Mouse (Mus musculus) gastrocnemius, adult 2 months (tissue): ENCODE data around the gene Rnf181. TPM values are rescaled to one million over a fixed set of nuclear protein-coding genes. Genes with fewer than 3 reads are reported as not detected.

Experiments used
- DNase-seq: peaks from one replicate; pipeline ENCODE4 v3.0.0; 2022
- H3K27ac ChIP-seq: fragments of 200-600 bp; 2 replicates; pipeline ENCODE4 v1.8.1; 2022; ENCODE audit warnings: mild to moderate bottlenecking
- H3K4me3 ChIP-seq: fragments of 200-600 bp; 2 replicates; pipeline ENCODE4 v1.8.1; 2022; ENCODE audit warnings: mild to moderate bottlenecking, moderate library complexity
- CTCF ChIP-seq: fragments of 200-600 bp; IDR thresholded peaks from 2 replicates; pipeline ENCODE4 v1.8.1; 2022; ENCODE audit warnings: antibody characterized with exemption, mild to moderate bottlenecking, moderate library complexity
- intact Hi-C: fragments of 180-260 bp; cut with DNase I; formaldehyde crosslinking; loops from one replicate; pipeline ENCODE4 v1.15.1; 2025
- total RNA-seq, 2 experiments: library from RNA; stranded (reverse); gene quantifications; 2 replicates each; pipeline ENCODE4 v1.2.3; 2021

The Rnf181 gene
- total RNA-seq, 2 experiments from 2014 or later: 24.9 to 26.6 TPM

DNA sequence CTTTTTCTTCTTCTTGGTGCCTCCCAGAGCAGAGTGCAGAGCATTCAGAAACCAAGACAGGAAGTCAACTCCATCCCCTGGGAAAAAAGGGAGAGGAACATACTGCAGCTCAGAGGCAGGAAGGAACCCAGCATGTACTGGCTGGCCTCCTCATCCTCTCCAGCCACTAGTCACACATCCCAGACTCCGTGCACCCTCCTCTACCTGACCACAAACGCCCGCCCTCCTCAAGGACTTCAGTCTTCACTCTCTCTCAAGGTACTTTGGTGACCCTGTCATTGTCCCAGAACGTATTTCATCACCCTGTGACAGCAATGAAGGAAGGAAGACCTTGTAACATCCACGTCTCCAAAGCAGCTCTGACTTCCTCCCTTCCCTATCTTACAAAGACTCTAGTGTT lies 33.6 kb downstream of the Rnf181 start:
- intact Hi-C loops: no loop called here
- Histone ChIP-seq H3K27ac (0 out of 2 replicates have a peak overlapping the region, but pooled peaks have one; percentile 24), H3K4me3 (no peak overlapping the region)
- no peak for TF ChIP-seq CTCF
- no peak for DNase-seq

- intact Hi-C loops: no loop called here
Measured at GRCm38 (mm10) chr6:72330133-72330532, 36.6 kb downstream of the Rnf181 start.

DNA sequence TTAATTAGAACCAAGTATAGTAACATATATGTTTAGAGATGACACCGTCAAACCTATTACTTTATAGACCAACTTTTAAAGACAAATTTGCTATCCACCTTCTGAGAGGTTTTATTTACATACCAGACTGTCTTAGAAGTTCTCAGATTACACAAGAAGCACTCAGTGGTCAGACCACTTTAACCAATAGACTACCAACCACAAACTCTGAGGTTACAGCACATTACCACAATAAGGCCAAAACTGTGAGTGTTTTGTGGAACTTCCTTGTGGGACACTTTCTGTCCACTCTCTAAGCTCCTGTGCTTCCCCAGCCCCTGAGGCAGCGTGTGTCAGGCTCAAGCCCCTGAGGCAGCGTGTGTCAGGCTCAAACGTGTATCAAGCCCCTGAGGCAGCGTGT lies 37.7 kb downstream of the Rnf181 start:
- Histone ChIP-seq H3K27ac (no peak overlapping the region), H3K4me3 (no peak overlapping the region)
- intact Hi-C loops: loop anchor here (10.0 kb wide), 1 partner anchor 404 kb away; no protein-coding TSS in a partner anchor
- no peak for DNase-seq
- no peak for TF ChIP-seq CTCF

More at GRCm38 (mm10) chr6:72330133-72330532, 36.6 kb downstream of the Rnf181 start:
- DNase-seq: no peak
- Histone ChIP-seq H3K27ac (no peak overlapping the region), H3K4me3 (no peak overlapping the region)
- no peak for TF ChIP-seq CTCF

DNA sequence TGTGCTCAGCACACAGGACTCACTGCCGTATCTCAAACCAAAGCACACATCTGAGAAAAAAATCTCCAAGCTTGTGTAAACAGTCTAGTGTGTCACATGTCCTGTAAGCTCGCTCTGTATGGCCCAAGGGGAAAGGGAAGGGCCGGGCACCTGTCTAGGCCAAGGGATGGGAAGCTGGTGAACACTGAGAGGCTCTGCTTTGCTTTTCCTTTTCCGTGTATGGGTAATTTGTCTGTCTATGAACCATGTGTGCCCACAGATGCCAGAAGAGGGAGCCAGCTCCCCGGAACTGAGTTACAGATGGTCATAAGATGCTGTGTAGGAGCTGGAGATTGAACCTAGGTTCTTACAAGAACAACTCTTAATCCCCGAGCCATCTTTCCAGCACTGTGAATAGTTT lies 40.5 kb downstream of the Rnf181 start:
- intact Hi-C loops: loop anchor here (10.0 kb wide), 1 partner anchor 401 kb away; no protein-coding TSS in a partner anchor
- H3K27ac ChIP-seq: no peak overlapping the region
- peak; percentile 43 for DNase-seq
- H3K4me3 ChIP-seq: no peak overlapping the region
- peak; percentile 55 for TF ChIP-seq CTCF

DNA sequence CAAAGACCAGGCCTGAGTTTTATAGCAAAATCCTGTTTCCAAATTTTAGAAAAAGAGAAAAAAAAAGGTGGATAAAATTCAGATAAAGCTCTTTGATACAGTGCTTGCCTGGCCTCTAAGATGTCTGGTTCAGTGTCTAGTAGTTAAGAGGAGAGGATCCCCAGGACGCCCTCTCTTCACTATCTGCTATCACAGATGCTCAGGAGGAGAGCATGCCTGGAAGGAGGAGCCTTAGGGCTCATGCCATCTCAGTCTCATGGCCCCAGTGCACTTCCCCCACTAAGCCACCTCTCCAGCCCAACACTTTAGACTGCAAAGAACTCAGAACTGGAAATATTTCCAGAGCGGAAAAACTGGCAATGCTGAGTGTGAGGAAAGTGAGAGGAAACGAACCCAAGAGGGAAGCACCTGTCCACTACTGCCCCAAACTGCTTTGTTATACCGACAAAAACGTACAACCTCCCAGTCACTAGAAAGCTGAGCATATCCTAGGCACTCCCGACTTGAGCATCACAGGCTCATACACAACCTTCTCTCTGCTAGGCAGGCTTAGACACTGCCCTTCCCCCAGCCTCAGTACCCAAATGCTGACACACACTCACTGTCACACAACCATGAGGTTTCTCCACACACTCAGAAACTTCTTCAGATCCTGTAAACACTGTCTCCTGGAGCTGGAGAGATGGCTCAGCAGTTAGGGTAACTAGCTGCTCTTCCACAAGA lies 42.8 kb downstream of the Rnf181 start:
- intact Hi-C loops: loop anchor here (10.0 kb wide), 1 partner anchor 399 kb away; no protein-coding TSS in a partner anchor
- no peak overlapping the region for H3K4me3 ChIP-seq

GRCm38 (mm10) chr6:72322936-72323335 lies 43.8 kb downstream of the Rnf181 start:
- no peak for TF ChIP-seq CTCF
- H3K4me3 ChIP-seq: no peak overlapping the region
- H3K27ac ChIP-seq: no peak overlapping the region
- intact Hi-C loops: loop anchor here (10.0 kb wide), 1 partner anchor 398 kb away; no protein-coding TSS in a partner anchor
- no peak for DNase-seq

More for the DNA sequence above, 42.8 kb downstream of the Rnf181 start:
- no peak for TF ChIP-seq CTCF
- no peak overlapping the region for H3K27ac ChIP-seq
- DNase-seq: no peak

- peak; percentile 68 for TF ChIP-seq CTCF
- Histone ChIP-seq H3K27ac (peak overlapping the region; percentile 74), H3K4me3 (no peak overlapping the region)
- DNase-seq: peak; percentile 55
- intact Hi-C loops: loop anchor here (2.0 to 5.0 kb wide), 2 partner anchors 34 to 132 kb away; no protein-coding TSS in a partner anchor
Measured at GRCm38 (mm10) chr6:72319019-72319418, 47.7 kb downstream of the Rnf181 start.

- DNase-seq: no peak
Measured at GRCm38 (mm10) chr6:72318440-72318839, 48.3 kb downstream of the Rnf181 start.

DNA sequence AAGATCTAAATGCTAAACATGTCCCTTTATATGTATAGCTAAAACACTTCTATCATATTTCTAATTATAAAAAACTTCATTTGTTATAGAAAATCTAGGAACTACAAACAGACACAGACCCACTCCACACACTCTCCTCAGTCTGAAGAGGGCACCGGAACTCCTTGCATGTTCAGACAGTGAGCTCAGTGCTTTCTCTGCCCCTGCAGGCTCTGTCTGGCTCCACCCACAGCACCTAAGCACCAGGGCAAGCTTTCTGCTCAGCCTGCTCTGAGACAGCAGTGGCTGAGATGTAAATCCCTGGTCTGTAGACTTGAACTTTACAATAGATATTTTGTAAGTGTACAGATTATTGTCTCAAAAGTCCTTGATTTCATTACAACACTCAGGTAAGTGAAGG lies 50.7 kb downstream of the Rnf181 start:
- intact Hi-C loops: loop anchor here (5.0 kb wide), 1 partner anchor 129 kb away; no protein-coding TSS in a partner anchor
- TF ChIP-seq CTCF: no peak
- no peak overlapping the region for H3K27ac ChIP-seq
- DNase-seq: no peak
- no peak overlapping the region for H3K4me3 ChIP-seq

More at GRCm38 (mm10) chr6:72318440-72318839, 48.3 kb downstream of the Rnf181 start:
- Histone ChIP-seq H3K27ac (peak overlapping the region; percentile 74; the same call in 1 of the 2 replicates), H3K4me3 (no peak overlapping the region)
- intact Hi-C loops: loop anchor here (2.0 to 5.0 kb wide), 2 partner anchors 34 to 131 kb away; no protein-coding TSS in a partner anchor
- TF ChIP-seq CTCF: no peak

DNA sequence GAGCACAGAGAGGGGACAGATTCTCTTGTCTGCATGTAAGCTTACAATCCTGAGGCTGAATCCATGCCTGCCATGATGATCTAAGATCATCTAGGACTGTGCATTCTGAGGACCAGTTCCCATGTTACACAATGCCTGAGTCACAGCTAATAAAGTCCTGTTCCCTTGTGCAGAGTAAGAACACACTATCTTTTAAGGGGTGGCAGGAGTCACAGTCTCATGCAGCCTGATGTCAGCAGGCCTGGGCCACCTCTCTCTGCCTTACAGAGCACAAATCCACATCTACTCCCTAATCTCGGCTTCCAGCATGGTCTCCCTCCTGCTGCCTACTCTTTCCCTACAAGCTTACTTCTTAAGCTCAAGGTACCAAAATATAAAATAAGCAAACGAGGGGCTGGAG lies 51.4 kb downstream of the Rnf181 start:
- DNase-seq: no peak
- intact Hi-C loops: loop anchor here (5.0 kb wide), 1 partner anchor 128 kb away; no protein-coding TSS in a partner anchor
- Histone ChIP-seq H3K4me3 (no peak overlapping the region), H3K27ac (0 out of 2 replicates have a peak overlapping the region, but pooled peaks have one; percentile 31)
- no peak for TF ChIP-seq CTCF

DNA sequence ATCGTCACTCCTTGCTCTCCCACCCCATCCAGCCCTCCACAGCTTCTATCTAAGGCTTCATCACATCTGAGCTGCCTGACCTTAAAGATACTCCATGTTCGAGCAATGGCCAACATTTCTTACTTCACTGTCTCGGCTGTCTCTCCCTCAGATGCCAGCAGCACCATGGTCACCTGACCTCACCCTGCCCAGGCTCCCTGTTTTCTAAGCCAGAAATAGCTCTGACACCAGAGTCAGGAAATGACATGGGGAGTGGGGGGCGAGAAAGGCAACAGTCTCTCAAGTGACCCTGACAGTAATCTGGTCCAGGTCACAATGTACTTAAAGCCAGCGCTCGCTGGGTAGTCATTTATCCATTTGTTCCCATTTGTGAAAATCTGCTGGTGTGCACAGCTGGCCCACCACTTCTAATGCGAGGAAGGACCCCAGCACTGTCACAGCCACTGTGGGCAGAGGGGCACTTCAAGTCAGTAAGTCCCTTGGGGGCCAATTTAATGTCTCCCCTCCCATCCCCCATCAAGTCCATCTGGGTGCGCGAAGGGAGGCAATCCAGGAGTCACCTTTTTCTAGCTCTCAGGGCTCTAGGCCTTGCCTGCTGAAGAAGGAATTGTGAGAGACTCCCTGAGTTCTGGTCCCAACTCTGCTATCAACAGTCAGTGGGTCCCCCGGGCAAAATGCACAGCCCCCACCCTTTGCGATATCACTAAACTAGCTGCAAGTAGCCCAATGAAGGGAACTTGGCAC lies 53.5 kb downstream of the Rnf181 start:
- no peak for TF ChIP-seq CTCF
- no peak overlapping the region for H3K4me3 ChIP-seq
- DNase-seq: peak; percentile 59
- peak overlapping the region; percentile 77 for H3K27ac ChIP-seq
- intact Hi-C loops: no loop called here

DNA sequence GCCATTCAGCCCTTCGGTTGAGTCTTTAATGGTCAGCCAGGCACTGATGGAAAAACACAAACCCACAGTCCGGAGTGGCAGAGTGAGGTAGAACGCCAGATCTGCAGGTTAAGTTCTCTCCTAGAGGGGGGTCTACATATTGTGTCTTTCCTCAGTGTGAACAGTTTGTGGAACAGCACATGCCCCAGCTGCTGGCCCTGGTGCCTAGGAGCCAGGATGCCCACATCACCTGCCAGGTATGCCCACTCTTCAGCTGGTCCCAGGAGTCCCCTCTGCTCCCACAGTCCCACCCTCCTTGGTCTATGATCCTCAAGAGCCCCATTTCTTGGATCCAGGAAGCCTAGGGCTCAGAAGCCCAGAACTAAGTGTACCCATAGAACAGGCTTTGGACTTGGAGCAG lies 54.6 kb downstream of the Rnf181 start:
- DNase-seq: no peak
- intact Hi-C loops: no loop called here
- H3K27ac ChIP-seq: peak overlapping the region; percentile 77; the same call in 1 of the 2 replicates
- no peak overlapping the region for H3K4me3 ChIP-seq
- TF ChIP-seq CTCF: no peak

Other genes with a start within 250 kb of the Rnf181 start
- gene Atoh8, start 131.4 kb downstream of the Rnf181 start, total RNA-seq: 1 to 10 TPM; 3.3 to 9.2 TPM
- not detected for gene Sftpb, start 62.3 kb downstream of the Rnf181 start, total RNA-seq
- 10 to 100 TPM; 16.4 to 18.4 TPM for gene Usp39, start 21.8 kb downstream of the Rnf181 start, total RNA-seq
- gene 0610030E20Rik, start 19.6 kb downstream of the Rnf181 start, total RNA-seq: 10 to 100 TPM; 10.1 to 11.7 TPM
- 10 to 100 TPM; 21.0 to 24.2 TPM for gene Tmem150a, start 11.5 kb downstream of the Rnf181 start, total RNA-seq
- gene Vamp5, start 13.5 kb upstream of the Rnf181 start, total RNA-seq: 100 to 1,000 TPM in 1 of 2 experiments, 10 to 100 TPM in 1; 97.5 to 102 TPM
- gene Vamp8, start 23.7 kb upstream of the Rnf181 start, total RNA-seq: 10 to 100 TPM; 50.4 to 58.0 TPM
- gene Ggcx, start 47.4 kb upstream of the Rnf181 start, total RNA-seq: 10 to 100 TPM; 12.2 to 17.3 TPM
- 100 to 1,000 TPM; 130 to 164 TPM for gene Mat2a, start 72.6 kb upstream of the Rnf181 start, total RNA-seq
- gene Sh2d6, start 154.8 kb upstream of the Rnf181 start, total RNA-seq: under 1 TPM; 0.59 to 0.99 TPM
- gene Capg, start 177.4 kb upstream of the Rnf181 start, total RNA-seq: 1 to 10 TPM; 6.8 to 9.7 TPM
- gene Elmod3, start 231.5 kb upstream of the Rnf181 start, total RNA-seq: 1 to 10 TPM; 7.7 to 9.8 TPM
- 10 to 100 TPM; 56.1 to 98.6 TPM for gene Retsat, start 231.5 kb upstream of the Rnf181 start, total RNA-seq